Mouse (Mus musculus): ENCODE results near the gene a.
A peak's percentile ranks its signal among the peaks of the same experiment; 100 is the strongest.

a gene

DNA sequence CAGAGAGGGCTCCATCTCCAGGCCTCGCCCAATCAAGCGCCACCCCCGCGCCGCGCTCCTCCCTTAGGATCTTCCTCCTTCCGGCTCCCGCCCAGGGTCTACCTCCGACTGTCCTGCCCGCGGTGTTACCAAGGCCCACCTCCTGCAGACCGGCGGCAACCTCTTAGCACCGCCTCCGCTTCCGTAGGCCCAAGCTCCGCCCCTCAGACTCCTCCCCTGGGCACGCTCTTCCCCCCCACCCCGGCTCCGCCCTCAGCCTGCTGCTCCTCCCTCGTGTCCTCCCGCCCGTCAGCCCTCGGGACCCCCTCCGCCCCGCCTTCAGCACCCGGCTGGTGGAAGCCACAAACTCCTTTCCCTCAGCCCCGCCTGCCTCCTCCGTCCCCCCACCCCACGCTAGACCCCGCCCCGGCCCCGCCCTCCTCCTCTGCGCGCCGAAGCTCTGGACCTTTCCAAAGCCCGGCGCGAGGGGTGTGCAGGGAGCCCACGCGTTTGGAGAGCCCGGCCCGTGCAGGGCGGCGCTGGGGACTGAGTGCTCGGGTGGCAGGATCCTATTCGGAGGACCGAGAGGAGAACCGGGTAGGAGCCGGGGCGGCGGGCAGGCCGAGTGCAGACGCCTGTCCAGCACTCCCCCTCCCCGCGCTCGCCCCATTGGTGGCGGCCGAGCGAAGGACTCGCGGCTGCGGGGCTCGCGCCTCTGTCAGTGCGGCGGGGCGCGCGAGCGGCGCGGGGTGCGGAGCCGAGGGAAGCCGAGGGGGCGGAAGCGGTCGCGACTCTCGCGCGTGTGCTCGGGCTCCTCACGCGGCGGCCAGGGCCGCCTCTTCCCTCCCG lies at the start of gene a, which contains the start of gene Raly:
a (plus strand) TSS at position 747 of the 828 bp plus-strand sequence.
Raly (plus strand) TSS at position 441 of the 828 bp plus-strand sequence.
- peak; percentile 92 for ATAC-seq (ENCODE audit: low TSS enrichment)

DNA sequence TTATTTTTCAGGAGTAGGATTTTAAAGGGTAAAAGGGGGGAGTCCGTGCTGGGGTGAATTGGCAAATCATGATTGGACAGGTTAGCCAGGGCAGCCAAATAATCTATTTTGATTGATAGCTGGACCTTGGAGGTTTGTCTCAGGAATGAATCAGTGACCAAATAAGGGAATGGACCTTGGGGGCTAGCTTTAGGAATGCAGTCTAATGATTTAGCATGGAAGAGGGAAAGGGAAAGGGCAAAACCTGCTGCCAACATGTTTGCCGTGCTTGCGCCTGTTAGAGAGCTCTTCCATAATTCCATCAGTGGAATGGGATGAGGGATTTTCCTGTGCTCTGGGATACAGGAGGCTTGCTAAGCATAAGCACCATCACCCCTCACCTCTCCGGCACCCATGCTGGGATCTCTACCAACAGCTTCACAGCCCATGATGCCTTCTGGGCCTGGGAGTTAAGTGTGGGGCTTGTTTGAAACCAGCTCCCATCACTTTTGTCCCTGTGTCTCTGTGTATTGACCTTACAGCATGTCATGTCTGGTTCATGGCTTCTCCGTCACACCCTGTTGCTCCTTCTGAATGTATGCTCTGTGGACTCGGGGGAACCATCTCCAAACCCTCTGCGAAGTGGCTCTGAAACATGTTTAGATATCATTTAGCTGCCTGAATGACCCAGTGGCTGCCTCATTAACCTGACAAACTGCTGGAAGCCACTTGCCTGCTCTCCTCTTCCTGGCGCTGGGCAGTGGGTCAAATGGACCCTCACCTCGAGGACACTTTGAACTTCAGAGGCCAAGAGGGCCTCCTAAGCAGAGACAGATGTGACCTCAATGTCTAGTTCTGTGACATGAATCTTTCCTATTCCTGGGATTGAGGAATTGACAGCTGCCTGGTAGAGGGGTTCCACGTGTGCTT lies 48.0 kb upstream of the a start:
- ATAC-seq (ENCODE audit: low TSS enrichment) = no peak

DNA sequence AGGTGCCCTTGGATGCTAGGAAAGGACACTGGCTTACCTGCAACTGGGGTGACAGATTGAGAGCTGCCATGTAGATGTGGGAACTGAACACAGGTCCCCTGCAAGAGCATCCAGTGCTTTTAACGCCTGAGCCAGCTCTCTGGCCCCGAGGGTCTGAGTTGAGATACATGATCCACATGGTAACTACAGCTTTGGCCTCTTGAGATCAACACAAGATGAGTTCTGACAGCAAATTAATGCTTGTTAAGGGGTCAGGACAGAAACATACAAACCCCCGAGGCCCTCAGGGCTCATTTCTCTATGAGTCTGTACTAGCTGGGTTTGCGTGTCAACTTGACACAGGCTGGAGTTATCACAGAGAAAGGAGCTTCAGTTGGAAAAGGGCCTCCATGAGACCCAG lies 47.3 kb upstream of the a start:
- ATAC-seq (ENCODE audit: low TSS enrichment) = no peak

DNA sequence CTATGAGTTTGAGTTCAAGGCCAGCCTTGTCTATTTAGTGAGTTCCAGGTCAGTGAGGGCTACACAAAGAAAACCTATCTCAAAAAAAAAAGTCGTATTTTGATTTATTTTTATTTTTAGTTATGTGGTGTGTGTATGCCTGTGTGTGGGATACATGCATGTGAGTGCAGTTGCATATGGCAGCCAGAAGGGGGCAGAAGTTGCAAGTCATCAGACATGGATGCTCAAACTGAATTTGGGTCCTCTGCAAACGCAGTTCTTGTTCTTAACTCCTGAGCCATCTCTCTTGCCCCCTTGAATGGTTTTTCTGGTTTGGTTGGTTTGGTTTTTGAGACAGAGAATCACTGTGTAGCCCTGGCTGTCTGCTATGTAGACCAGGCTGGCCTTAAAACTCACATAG lies 42.8 kb upstream of the a start:
- ATAC-seq (ENCODE audit: low TSS enrichment) = no peak

GRCm38 (mm10) chr2:154749046-154750036 lies 41.9 kb upstream of the a start:
- ATAC-seq (ENCODE audit: low TSS enrichment) = no peak

GRCm38 (mm10) chr2:154751924-154752323 lies 39.3 kb upstream of the a start:
- ATAC-seq (ENCODE audit: low TSS enrichment) = no peak

DNA sequence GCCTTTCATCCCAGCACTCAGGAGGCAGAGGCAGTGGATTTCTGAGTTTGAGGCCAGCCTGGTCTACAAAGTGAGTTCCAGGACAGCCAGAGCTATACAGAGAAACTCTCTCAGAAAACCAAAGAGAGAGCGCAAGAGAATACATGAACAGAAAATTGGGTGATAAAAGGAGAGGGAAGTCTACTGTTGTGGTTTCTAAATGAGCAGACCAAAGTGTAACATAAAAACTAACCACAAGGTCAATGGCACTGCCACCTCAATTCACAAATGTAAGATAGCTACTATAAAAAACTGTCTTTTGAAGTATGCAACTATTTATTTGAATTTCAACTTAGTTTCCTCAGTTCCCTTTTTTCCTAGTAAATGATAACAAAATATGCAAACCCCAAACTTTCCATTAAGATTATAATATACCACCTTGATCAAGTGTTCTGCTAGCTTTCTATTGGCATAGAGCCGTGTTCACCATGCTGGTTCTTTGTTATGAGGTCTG lies 37.1 kb upstream of the a start:
- no peak for ATAC-seq (ENCODE audit: low TSS enrichment)

GRCm38 (mm10) chr2:154755791-154756190 lies 35.4 kb upstream of the a start:
- no peak for ATAC-seq (ENCODE audit: low TSS enrichment)

- no peak for ATAC-seq (ENCODE audit: low TSS enrichment)
These were observed 33.5 kb upstream of the a start for GRCm38 (mm10) chr2:154757691-154758090.

- ATAC-seq (ENCODE audit: low TSS enrichment) = no peak
These were observed 32.7 kb upstream of the a start for GRCm38 (mm10) chr2:154758454-154758853.

GRCm38 (mm10) chr2:154763226-154763625 lies 28.0 kb upstream of the a start:
- no peak for ATAC-seq (ENCODE audit: low TSS enrichment)

- no peak for ATAC-seq (ENCODE audit: low TSS enrichment)
These were observed 26.2 kb upstream of the a start for GRCm38 (mm10) chr2:154764828-154765497.

DNA sequence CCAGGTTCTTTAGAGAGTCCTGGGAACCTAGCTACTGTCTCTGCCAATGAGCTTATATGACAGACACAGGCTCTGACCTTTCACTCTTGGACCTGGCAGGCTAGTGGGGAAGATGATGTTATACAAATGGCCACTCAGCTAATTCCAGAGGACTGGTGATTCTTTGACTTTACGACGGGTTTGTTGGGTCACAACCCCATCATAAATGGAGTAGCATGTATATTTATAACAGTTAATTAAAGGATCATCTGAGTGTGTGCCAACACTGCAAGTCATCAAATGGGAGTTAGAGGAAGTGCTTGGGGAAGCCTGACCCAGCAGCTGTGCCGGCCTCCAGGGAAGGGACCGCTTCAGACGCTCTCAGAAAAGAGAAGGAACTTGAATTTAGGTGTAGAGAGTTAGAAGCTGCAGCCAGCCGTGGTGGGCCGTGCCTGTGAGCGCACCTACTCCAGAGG lies 25.6 kb upstream of the a start:
- ATAC-seq (ENCODE audit: low TSS enrichment) = no peak

DNA sequence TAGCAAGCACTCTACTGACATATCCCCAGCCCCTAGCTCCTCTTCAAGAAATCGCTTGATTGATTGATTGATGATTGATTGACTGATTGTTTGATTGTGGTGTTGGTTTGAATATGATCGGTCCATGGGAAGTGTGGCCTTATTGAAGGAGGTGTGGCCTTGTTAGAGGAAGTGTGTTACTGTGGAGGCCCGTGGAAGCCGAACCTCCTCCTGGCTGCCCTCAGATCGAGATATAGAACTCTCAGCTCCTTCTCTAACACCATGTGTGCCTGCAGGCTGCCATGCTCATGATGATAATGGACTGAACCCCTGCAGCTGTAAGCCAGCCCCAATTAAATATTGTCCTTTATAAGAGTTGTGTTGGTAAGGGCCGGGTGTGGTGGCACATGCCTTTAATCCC lies 24.2 kb upstream of the a start:
- no peak for ATAC-seq (ENCODE audit: low TSS enrichment)

DNA sequence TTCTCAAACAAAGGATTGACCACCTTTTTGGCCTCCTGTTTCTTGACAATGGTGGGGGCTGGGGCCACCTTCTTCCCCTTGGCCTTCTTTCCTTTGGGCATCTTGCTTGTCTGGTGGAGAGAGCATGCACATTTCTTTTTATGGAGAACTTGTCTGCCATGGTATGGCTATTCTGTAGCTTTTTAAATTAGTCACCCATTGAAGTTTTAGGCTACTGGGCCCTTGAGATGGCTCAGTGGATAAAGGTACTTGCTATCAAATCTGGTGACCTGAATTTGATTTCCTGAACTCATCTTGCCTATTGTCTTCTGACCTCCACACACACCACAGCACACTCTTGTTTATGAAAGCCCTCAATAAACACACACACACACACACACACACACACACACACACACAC lies 21.3 kb upstream of the a start, which contains the start of gene Gm14214:
Gm14214 (minus strand) TSS at position 101 of the 400 bp plus-strand sequence.
- ATAC-seq (ENCODE audit: low TSS enrichment) = no peak

DNA sequence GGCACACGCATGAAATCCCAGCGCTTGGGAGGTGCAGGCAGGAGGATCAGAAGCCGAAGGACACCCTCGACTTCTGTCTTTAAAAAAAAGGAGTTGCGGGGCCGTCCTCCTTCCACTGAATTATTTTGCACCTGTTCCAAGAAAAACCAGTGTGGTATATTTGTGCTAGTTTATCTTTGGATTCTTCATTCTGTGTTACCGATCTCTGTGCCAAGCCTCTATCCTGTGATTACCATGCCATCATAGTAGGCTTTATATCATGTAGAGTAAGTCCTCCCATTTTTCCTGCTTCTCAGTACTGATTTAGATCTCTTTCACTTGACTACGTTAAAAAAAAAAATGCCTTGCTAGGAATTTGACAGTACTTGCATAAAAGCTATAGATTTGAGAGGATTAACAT lies 19.6 kb upstream of the a start:
- ATAC-seq (ENCODE audit: low TSS enrichment) = peak; percentile 59

DNA sequence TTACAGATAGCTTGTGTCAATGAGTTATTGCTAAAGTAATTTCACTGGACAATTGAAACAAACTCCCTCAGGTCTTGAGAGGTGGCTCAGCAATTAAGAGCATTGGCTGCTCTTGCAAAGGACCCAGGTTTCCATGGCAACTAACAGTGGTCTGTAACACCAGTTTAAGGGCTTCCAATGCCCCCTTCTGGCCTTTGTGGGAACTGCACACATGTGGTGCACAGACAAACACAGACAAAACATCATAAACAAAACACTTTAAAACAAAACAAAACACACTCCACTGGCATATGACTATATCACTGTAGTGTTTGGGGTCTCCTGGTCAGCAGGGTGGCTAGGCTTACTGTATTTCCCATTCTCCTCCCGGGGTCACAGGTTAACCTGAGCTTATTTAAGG lies 17.2 kb upstream of the a start:
- ATAC-seq (ENCODE audit: low TSS enrichment) = no peak

DNA sequence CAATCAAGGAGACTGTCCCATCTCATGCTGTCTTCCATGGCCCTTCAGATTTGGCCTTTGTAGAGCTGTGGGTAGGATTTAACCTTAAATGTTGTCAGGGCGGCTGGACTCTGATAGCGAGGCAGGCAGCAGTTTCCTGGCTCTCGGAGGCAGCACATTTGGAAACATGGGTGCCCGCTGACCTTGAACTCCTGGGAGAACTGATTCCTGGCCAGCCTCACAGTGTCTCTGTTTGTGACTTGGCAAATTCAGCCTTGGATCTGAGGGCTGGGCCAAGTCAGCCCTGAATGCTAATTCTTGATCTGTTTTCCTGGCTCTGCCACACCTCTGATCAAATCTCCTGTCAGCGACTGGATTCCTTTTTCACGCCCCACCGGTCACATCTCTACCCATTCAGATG lies 14.7 kb upstream of the a start:
- no peak for ATAC-seq (ENCODE audit: low TSS enrichment)

DNA sequence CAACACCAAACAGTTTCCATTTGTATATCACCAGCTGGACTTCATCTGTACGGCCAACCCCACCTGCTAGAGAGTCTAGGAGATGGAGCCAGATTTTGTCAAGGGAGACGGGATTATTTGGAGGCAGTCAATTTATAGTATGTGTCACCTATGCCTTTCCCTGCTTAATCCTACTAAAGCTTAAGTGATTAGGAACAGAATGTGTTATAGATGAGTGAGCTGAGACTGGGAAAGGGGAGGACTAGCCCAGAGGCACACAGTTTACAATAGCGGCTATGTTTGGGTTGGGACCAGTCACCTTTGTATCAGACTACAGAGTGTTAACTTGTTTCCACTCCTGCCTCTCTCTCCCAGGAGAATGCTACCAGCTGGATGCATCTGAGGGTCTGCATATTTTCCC lies 11.6 kb upstream of the a start:
- no peak for ATAC-seq (ENCODE audit: low TSS enrichment)

- ATAC-seq (ENCODE audit: low TSS enrichment) = no peak
These were observed 8.8 kb upstream of the a start for GRCm38 (mm10) chr2:154782361-154782760.
